Mouse (Mus musculus) lung, postnatal 0 days (tissue): ENCODE results near the gene Sez6l.

Experiments
- CTCF ChIP-seq: IDR thresholded peaks from 2 replicates; pipeline ENCODE4 v1.5.1; 2016; ENCODE audit warnings: antibody characterized with exemption, mild to moderate bottlenecking
- EP300 ChIP-seq: IDR thresholded peaks from 2 replicates; pipeline ENCODE4 v1.6.1; 2016; ENCODE audit warnings: antibody characterized with exemption, mild to moderate bottlenecking, control low read depth

GRCm38 (mm10) chr5:112501384-112501783 is 75.6 kb downstream of the Sez6l start:
- no peak for TF ChIP-seq CTCF
- TF ChIP-seq EP300, result no peak
